Mouse (Mus musculus) frontal cortex, postnatal 14 days (tissue): ENCODE data around the gene Larp6.

Source experiments
- DNase-seq, 2 experiments: peaks; one replicate each; pipeline ENCODE4 v3.0.0; 2022; ENCODE audit warnings: low spot score in 2 of 2

Larp6 gene

DNA sequence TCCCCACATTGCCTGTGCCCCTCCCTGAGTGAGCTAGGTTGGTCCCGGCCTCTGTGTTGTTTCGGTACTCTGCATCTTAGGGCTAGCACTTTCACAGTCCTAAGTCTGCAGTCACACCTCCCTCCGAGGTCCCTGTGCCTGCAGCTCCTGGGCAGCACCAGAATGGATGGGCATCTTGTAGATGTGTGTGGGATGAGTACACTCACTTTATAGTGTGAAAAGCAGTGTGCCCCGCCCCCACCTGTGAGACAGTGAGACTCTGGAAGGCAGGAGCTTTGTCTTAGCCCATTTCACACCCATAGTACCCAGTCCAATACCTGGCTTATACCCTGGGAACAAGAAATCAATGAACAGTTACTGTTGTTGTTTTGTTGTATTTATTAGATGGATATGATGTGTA is 2.5 kb downstream of the Larp6 start:
- no peak for DNase-seq

DNA sequence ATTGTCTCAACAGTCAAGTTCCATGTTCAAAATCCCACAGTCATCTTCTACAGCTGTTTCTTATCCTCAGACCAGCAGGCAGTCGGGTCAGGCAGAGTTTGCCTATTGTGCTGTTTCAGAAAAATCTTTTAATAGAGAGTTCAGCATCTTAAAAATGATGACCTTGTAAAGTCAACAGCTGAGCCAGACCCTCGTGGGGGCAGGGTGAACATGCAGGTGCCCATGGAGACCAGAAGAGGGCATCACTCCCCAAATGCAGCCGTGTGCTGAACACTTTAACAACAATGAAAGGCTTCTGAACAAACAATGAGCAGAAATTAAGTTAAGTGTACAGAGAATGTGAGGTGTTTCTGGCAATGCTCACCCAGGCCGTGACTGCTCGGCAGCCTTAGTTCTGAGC is 3.0 kb downstream of the Larp6 start:
- DNase-seq = no peak

DNA sequence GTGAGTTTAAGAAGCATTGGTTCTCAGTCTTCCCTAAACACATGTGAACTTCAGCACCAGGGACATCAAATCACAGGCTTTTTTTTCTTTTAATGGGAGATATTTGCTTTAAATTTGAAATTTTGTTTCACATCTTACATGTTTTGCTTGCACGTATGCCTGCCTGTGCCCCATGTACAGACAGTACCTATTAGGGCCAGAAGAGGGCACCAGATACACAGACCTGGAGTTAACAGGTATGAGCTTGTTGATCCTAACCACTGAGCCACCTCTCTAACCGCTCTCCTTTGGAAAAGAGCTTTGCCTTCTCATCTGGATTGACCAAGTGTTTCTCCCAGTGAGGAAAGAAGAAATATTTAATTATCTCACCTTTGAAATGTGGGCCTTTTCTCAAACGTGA is 5.5 kb downstream of the Larp6 start:
- DNase-seq = no peak

DNA sequence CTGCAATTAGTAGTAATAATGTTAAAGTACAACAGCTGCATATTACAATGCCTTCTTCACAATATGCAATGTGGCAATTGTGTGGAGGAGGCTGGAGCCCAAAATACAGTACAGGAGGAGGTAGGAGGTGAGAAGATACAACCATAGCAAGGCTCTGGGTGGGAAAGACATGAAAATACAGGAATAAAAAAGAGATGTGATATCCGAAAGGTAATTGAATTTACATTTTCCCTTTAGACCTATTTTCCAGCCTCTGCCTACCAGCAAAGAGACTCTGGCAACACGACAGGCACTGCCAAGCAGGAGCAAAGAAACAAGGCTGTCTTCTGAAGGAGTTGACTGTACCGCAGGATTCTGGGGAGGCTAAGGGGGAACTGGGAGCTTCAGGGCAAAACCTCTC is 6.9 kb downstream of the Larp6 start:
- DNase-seq = no peak

DNA sequence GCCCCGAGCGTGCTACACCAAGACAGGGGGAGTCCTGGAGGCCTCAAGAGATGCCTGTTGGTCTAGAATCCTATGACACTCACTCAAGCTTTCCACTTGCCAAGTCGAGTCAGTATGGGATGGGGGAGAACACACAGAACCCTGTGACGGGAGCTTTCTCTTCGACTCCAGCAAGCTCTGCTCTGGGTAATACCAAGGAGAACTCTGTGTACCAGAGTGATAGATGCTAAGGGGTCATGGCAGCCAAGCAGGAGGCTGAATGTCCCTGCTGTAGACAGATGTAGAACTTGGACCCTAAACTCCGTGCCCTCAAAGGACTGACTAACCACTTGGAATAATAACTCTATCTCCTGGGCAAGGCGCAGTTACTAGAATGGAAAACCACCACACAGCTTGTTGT is 12.2 kb downstream of the Larp6 start:
- no peak for DNase-seq

DNA sequence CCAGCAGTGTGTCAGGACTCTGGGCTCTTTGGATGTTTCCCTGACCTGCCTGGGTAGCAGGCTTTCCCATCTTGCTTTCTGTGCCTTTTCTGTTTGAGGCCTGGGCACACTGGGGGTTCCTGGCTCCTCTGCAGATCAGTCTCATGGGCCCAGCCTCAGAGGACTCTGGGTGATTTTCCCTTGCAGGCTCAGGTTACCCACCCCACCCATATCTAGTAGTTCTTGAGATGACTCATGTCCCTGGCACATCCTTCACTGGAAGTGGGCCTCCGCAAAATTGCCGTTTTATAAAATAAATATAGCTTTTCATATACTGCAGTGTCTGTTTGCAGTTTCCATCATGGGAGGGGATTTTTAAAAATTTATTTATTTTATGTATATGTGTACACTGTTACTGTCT is 21.5 kb downstream of the Larp6 start:
- DNase-seq = no peak

DNA sequence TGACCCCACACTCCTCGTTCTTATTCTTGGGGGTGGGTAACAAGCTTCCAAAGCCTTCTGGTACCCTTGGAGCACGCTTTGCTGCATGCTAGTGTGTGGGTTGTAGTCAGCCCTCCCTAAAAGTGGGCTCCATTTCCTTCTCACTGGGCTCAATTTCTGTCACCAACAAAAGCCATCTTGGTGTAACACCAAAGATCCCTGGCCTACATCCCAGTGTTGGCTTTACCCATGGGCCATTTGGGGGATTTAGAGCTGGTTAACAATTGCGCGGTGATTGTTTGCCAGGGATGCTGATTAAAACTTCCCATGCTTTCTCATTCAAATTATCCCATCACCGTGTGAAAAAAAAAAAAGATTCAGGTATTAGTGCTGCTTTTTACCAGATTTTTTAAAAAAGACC is 26.3 kb downstream of the Larp6 start:
- no peak for DNase-seq

DNA sequence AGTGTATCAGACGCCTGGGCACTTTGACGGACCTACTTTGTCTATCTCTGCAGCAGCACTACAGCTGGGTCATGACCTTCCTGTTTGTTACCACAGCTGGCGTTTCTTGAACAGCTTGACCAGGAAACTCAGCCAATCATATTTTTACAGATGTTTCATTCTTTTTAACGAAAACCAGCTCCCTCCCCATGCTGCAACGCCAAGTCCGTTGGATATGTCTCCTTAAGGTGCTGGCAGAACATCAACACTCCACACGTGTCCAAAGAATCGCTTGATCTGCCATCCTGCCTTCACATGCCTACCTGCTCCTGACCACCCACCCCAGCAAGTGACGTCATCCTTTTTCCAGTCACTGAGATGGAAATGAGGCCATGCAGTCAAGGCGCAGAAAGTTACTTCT is 28.6 kb downstream of the Larp6 start:
- DNase-seq = no peak

DNA sequence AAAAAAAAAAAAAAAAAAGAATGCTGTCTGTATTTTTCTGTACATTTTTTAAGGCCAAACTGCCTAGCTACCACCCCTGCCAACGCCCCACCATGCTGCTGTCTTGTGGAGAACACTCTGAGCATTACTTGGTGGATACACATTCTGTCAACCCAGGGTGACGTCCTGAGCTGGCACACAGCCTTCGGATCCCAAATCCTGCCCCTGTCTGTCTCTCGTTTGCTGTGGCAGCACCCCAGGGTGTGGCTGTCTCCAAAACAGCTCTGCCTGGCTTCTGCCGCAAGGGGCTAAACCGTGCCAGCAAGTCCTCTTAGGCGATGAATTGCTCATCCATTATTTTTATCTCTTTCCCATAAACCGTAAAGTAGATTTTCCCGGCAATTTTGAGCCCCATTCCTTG is 29.7 kb downstream of the Larp6 start:
- no peak for DNase-seq

DNA sequence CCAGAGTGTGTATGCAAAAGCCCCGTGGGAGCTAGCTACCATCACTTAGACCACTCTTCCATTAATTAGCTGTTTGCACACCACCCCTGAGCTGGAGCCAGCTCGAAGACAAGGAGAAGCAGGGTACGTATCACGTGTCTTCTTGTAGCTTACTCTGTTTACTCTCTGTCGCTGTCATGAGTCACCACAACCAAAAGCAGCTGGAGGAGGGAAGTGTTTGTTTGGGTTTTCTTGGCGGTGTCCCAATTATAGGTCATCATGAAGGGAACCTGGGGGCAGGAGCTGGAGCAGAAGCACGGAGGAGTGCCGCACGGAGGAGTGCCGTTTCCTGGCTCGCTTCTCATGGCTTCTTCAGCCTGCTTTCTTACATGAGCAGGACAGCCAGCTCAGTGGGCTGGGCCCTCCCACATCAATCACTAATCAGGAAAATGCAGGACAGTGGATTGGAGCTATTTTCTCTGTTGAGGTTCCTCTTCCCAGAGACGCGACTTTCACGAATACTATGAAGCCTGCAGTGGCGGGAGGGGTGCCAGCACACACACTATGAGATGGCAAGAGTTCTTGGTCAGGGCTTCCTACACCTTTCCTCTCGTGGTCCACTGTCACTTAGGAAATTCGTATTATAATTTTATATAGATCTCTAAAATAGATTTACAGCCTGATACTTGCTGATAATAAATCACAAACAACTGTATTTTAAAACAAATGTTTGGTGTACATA is 30.6 kb downstream of the Larp6 start:
- DNase-seq = no peak

DNA sequence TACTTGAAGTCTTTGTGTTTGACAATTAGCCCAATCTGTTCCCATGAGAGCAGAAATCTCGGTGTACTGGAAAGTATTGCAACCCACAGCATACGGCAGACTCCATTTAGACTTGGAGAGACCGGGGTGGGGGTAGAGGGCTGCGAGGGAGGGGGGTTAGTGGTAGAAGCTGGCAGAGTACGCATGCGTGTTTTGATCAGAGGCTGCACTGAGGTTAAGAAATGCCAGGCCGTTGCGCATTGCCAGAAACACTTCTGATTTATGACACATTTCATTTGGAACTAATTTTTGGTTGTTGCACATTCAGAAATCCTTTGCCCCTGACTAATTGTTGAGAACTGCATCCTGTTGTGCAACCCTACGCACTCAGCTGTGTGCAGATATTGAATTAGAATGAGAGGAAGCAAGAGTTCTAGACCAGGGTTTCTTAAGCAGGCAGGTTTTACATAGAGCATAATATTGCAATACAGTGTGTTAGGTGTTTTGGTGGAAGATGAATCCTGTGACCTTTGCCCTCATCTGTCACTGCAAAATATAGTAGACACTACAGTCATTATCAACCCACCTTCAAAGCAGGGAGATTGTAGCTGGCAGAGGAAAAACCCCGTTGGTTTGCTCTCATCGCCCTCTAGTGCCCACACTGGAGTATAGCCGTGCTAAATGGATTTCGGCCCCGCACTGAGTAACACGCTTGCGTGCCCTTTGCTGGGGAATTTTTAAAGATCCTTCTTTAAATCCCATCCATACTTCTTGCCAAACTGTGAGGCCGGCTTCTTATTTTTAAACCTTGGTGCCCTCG is 31.6 kb downstream of the Larp6 start:
- DNase-seq = peak in 1 of 2 experiments; percentile 56

DNA sequence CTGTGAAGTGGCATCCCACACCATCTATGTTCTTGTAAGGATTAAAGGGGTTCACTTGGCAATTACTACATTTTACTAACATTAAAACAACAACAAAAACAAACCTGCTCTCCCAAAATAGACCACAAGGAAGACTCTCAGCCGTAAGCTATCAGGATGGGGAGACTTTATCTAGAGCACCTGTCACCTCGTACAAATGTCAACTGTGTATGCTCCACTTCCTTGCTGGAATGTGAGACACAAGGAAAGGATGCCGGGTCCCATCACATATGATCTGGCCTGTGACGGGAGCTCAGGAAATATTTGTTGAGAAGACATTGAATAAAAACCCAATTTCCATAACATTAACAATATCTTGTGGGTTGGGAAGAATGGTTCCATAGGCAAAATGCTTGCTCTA is 32.2 kb downstream of the Larp6 start:
- DNase-seq = no peak

DNA sequence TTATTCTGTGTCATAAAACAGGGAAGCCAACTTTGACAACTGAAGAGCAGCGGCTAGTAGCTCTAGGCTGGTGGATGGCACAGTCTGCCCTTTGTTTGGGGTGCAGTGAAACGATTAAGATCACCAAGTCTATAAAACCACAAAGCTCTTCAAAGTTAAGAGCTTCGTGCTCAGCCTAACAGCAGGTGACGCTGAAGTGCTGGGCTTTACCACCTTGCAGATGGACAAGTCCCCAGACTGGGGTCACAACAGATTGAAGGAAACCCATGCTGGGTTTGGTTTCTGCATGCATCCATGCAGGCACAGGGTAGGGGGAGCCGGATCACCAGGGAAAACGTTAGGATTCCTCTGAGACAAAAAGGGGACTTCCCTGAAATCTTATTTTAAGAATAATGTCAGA is 33.8 kb downstream of the Larp6 start:
- no peak for DNase-seq

DNA sequence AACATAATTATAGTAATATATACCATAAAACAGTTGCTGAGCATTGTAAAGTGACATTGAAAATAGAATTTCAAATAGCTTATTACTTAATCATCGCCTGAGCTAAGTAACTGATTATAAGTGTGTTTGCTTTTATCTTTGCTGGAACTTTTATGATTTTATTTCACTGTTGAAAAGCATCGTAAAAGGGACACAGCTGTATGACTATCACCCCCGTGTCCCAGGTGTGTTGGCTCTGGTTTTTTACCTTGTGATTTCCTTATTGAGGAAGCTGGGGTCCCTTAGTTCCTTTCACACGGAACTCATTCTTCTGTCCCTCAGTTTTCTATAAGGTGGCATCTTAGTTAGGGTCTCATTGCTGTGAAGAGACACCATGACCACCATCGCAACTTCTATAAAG is 34.9 kb downstream of the Larp6 start:
- DNase-seq = no peak

DNA sequence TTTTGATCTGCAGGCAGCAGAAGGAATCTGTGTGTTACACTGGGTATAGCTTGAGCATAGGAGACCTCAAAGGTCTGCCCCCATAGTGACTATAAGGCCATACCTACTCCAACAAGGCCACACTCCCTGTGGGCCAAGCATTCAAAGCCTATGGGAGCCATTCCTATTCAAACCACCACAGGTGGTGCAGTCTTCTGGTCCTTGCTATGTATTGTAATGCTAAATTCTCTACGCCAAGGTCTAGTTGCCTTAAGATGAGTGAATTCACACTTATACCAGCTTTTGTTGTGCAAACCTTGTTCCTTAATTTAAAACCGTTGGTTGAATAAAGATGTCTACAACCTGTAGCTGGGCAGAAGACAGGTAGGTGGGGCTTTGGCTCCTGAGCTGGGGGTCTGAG is 35.4 kb downstream of the Larp6 start:
- no peak for DNase-seq

DNA sequence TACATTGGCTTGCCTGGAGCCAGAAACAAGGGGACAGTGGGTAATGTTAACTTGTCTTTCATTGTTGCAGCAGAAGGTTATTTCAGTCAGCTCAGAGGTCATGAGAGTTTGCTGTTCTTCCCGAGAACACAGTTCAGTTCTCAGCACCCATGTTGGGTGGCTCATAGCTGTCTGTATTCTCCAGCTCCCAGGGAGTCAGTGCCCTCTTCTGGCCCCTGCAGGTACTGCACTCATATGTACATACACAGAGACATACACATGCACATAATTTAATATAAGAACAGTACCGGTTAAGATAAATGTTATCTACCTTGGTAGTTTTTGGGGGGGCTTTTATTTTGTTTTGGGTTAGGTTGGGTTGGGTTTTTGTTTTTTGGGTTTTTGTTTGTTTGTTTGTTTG is 36.3 kb downstream of the Larp6 start:
- no peak for DNase-seq

DNA sequence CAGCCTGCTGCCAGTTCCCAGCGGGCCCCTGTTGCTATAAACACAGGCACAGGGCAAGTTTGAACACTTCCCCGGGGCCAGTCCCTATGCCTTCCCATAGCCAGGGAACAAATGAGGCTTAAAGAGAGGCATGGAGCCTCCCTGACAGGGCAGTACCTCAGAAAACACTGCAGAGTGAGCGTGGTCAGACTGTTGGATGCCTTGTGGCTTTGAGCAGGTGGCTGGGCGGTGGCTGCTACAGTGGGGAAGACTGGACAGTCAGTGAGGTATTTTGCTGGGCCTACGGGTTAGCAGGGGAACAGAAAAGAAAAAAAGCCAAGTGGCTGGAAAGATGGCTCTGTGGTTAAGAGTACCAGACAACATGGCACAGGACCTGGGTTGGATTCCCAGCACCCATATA is 38.3 kb downstream of the Larp6 start:
- DNase-seq = no peak

DNA sequence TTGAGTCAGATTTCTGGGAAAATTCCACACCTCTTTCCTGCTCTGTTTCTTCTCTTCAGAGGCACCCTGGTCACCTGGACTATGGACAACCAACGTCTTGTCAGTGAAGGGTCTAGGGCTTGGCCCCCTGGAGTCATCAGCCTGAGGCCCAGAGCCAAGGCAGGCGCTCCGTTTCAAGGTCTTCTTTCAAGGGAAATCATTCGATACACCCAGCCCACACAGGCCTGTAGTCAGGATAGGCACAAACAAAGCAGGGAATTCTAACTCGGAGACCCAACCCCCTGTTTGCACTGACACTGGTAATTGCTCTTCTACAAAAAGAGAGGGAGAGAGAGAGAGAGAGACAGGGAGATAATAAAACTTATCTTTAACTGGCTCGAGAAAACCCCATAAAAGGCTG is 39.2 kb downstream of the Larp6 start:
- DNase-seq = no peak

DNA sequence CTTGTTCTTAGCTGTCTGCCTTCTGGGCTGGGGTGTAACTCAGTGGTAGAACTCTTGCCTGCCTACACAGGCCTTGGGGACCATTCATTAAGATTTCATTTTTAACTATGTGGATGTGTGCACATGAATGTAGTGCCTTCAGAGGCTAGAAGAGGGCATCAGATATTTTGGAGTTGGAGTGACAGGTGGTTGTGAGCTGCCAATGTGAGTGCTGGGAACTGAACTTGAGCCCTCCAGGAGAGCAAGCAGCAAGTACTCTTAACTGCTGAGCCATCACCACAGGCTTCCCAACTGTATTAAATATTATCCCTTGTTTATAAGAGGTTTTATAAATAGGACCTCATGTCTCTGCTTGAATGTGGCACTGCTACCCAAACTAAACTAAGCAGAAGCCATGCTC is 39.8 kb downstream of the Larp6 start:
- DNase-seq = no peak

DNA sequence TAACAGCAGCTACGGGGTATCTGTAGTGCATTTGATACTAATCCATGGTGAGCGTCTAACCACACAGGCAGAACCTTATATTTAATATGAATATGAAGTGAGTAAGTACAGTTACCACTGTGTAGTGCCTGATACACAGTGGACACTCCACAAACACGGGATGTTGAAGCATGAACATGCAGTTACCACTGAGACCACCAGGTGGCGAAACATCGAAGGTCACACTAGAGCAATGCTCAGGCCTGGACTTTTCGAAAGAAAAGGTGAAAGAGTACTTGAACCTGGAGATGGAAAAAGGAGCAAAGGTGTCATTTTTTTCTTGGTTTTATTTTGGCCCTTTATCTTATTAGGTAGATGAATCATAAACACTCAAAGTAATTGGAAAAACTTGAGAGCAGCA is 43.5 kb downstream of the Larp6 start:
- DNase-seq = peak in 1 of 2 experiments; percentile 65

DNA sequence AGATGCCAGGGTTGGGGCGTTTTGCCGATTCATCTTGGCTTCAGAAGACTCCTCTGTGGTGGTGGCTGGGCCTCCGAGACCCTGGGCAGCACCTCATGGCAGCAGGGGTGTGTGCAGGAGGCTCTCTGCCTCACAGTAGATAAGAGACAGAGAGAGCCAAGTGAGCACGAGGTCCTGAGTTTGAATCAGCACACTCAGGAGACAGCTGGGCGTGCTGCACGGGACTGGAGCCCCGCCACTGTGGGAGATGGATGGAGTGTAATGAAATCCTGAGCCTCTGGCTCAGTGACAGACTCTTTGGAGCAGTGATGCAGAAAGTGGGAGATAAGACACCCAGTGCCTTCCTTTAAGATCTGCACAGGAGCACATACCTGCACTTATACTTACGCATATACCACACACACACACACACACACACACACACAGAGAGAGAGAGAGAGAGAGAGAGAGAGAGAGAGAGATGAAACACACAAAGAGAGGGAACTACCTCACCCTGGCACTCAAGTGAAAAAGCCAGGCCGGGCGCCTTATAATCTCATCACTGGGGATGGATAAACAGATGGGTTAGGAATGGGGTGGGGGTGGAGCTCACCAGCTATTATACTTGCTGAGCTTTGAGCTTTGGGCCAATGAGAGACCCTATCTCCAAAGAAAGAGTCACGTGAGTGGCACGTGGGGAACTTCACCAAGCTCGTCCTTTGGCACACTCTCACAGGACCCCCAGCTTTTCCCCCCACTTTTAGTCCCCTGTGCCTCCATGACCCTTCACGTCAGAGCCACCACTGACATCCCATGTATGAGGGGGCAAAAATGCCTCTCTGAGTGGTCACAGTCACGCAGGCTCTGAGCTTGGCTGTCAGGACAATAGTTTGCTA is 44.3 kb downstream of the Larp6 start:
- no peak for DNase-seq

DNA sequence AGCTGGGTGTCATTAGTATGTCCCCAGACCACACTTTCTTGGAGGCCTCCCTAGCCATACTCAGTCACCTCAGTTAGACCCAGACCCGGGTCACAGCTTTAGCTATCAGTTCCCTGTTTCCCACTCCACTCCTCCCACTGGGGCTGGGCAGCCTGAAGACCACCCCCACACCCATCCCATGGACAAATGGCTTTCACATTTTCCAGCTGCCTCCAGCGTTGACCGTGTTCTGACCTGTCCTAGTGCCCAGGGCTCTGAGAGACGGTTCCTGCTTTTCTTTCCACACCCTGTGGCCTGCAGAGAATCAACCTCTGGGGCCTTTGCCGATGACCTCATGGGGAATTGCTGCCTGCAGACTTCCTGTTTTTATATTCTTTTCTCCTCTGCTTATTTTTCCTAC is 45.0 kb downstream of the Larp6 start:
- no peak for DNase-seq
